Mouse (Mus musculus) A20 (cell line): Measurements from ENCODE around the gene Rgs12.

Experiments
- DNase-seq: peaks from one replicate; pipeline ENCODE4 v3.0.0-alpha.2; 2011; ENCODE audit warnings: low read depth, low spot score

Gene Rgs12

DNA sequence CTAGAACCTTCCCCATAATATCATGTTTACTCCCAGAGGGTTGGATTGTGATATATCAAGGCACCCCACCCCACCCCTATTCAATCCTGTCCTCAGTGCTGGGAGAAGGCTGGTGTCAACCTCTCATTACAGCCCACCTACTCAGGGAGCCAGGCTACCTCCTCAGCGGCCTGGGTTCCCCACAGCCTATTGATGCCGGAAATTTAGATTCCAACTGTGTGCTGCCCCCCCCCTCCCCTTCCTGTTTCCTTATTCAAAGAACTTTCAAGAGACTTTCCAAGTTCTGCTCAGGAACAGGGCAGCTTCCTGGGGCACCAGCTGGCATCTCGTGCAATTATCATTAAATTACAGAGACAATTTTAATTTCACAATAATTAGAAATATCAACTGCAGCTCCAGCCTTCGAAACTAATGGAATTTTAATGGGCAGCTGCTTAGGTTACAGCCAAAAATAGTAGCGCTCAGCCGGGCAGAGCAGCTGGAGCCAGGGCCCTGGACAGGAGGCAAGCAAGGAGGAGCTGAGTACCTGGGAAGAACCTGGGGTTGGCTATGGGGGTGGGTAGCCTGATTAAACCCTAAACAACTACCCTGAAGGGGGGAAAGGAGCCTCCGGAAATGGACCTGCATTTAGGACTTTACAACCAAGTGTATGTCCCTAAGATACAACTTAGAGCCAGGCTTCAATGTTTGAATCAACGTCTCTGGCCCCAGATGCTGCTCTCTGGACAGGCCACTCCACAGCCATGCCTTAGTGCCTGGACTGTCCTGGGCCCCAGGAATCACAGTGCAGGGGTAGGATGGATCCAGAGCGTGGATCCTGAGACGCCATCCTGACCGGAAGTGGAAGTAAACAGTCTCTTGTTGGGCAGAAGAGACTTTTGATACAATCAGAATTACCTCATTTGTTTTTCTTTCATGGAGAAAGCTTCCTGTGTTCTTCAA, 17.5 kb upstream of the Rgs12 start:
- DNase-seq = no peak

DNA sequence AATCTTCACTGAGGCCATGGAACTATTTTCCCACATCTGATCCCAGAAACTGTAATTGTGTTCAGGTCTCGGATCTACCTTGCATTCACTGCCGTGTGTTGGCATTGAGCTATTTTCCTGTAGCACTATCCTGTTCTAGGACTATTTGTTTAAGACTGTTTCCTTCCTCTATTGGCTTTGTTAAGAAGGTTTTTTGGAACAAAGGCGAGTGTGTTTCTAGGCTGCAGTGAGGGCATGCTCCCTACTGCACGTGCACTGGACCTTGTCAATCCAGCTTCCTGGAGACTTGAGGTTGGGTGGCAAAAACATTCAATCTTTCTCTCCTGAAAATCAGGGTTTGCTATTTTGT, 16.8 kb upstream of the Rgs12 start:
- DNase-seq = no peak

GRCm38 (mm10) chr5:34933461-34933860, 15.8 kb upstream of the Rgs12 start:
- DNase-seq = peak; percentile 28

- no peak for DNase-seq
Observed at GRCm38 (mm10) chr5:34941710-34942470, 7.4 kb upstream of the Rgs12 start.

GRCm38 (mm10) chr5:34943428-34943827, 5.8 kb upstream of the Rgs12 start:
- no peak for DNase-seq

DNA sequence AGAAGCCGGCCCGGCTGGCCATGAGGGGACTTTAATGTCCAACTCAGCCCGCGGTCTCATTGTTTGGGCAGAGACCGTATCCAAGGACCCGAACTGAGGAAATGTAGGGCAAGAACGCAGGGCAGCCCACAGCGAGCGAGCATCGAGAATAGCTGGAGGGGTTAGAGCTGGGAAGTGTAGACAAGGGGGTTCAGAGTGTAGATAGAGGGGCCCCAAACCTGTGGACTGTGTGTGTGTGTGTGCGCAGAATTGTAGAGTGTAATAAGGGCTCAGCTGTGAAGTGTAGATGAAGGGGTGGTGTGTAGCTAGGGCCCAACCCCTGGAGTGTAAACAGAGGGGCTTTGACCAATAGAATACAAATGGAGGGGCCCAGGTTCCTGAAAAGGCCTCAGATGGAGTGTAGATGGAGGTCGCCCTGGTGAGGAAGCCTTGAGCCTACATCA, 545 bp downstream of the Rgs12 start:
- DNase-seq = no peak

DNA sequence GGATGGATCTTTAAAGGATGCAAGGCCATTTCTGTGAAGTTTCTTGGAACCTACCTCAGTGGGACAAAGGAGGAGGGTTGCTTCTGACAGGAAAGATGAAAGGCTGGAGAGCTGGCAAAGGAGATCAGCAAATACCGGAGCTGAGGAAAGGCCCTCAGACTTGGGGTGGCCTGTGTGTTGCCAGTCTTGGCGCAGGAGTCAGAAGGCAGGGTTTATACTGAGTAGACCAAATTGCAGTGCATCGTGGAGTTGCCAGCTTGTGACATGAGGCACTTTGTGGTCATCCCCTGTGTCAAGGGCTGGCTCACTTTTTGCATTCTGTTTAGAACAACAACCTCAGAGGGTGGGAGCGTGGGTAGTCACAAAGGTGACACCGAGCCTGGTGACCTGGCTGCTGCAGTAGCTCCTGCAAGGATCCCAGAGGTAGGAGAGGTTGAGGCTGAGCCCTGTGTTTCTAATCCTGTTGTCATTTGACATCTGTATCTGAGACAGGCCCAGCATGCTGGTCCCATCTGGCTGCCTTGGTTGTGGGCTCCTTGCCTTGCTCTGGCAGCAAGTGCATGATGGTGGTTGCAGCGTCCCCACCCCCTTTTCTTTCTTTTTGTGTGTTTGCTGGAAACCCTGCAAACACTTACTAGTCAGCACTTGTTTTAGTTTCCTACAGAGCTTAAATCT, 1.4 kb downstream of the Rgs12 start:
- no peak for DNase-seq

- DNase-seq = no peak
Observed at GRCm38 (mm10) chr5:34951161-34951834, 2.1 kb downstream of the Rgs12 start.

GRCm38 (mm10) chr5:34954508-34954907, 5.3 kb downstream of the Rgs12 start:
- no peak for DNase-seq

DNA sequence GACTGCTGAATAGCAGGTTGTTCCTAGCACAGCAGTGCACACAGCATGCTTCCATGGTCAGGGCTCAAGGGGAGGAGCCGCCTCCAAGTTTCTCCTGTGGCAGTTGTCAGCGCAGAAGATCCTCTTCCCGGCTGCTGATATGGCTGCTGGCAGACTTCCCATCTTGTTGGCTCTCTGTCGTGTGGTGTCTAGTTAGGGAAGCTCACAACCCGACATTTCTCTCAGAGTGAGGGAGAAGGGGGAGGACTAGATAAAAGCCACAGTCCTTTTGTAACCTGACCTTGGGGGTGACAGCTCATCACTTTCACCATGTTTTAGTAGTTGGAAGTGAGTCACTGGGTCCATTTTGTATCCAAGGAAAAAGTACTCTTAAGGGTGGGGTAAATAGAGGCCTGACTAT, 6.4 kb downstream of the Rgs12 start:
- DNase-seq = no peak

DNA sequence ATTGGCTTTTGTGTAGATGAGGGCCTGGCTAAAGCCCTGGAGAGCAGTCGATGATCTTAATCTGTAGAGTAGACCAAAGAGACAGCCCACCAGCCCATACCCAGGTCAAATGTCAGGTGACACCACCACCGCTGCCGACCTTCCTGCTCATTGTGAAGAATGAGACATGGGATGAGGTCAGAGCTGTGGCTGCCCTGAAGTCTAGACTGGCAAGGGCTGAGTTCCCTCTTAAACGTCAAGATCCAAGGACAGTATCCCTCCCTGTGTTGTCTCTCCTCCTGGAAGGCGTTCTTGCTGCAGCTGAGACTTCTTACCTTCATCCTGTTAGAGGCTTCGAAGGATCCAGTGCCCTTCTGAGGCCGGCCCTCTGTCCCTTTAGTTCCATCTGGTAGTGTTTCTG, 6.9 kb downstream of the Rgs12 start:
- no peak for DNase-seq

DNA sequence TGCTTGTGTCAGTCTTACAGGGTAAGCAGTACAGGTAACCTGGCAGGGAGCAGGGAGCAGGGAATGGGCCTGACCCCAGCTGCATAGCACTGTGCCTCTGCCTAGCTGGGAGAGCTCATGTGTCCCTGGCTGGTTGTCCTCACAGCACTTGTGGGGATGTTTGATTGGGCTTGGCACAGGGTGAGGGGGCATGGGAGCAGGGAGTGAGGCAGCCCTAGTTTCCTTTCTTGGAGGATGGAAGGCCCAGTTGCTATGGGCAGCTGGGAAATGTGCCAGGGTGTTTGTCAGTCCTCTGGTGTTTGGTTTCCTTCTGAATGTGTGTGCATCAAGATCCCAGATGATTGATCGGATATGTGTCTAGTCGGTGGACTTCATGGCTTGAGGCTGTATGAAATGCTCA, 7.8 kb downstream of the Rgs12 start:
- DNase-seq = no peak

GRCm38 (mm10) chr5:34960021-34960420, 10.8 kb downstream of the Rgs12 start:
- no peak for DNase-seq

DNA sequence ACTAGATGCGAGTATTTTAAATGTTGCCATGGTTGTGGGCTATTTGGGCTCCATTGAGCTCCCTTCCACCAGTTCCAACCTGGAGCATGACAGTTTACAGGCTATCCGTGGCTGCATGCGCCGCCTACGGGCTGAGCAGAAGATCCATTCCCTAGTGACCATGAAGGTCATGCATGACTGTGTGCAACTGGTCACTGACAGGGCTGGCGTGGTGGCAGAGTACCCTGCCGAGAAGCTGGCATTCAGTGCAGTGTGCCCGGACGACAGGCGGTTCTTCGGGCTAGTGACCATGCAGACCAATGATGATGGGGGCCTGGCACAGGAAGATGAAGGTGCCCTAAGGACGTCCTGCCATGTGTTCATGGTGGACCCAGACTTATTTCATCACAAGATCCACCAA, 16.3 kb downstream of the Rgs12 start:
- no peak for DNase-seq

DNA sequence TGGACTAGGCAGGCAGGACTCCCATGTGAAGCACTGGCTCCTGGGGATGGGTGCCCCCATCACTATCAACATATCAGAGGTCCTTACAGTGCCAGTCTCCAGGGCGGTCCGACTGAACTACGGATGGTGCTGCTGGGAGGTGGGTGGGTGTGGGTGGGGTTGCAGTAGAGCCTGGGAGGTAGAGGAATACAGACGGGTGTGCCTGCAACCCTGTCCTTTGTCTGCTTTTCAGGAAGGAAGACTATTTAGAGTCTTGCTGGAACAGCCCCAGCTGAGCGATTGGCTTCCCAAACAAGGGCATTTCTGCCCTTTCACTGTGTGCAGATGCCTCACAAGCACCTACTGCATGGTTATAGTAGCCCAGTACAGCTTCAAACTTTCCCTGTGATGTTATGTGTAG, 19.1 kb downstream of the Rgs12 start:
- DNase-seq = no peak

DNA sequence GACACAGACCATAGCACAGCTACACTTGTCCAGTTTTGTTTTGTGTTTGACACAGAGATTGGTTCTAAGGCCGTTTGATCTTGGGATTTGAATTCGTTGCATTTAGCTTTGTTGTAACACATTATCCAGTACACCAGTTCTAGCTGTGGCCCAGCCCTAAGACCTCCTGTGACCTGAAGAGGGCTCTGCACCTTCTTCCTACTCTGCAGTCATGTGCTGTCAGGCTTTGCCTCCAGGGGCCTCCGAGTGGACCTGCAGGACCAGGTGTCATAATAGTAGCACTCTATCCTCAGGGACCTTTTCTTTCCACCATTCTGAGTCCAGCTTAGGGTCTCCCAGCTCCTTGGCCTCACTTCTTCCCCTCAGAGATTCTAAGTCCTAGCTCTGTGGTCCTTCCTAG, 23.2 kb downstream of the Rgs12 start:
- DNase-seq = peak; percentile 23

DNA sequence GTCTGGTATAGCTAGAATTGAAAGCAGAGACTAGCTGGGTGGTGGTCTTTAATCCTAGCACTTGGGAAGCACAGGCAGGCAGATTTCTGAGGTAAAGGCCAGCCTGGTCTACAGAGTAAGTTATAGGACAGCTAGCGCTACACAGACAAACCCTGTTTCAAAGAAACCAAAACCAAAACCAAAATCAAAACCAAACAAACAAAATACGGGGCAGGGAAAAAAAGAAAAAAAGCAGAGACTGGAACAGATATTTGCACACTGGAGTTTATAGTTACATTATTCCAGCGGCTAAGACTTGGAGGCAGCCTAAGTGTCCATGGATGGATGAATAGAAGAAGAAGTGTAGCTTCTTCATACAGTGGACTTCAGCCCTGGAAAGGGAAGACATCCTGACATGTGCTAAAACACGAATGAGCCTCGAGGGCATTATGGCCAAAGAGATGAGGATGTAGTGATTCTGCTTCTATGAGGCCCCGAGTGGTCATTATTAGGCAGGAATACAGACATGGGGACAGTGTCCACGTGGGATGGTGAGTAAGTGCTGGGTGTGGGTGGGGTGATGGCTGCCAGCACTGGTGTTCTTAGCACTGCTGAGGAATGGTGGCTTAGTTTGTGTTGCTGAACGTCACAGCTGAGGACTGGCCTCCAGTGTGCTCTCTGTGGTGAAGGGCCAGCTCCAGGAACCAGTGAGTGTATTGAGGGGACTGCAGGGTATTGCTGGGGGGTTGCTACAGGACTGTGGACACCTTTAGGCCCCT, 24.5 kb downstream of the Rgs12 start:
- peak; percentile 8 for DNase-seq

- DNase-seq = no peak
Observed at GRCm38 (mm10) chr5:34974773-34975443, 25.7 kb downstream of the Rgs12 start.

DNA sequence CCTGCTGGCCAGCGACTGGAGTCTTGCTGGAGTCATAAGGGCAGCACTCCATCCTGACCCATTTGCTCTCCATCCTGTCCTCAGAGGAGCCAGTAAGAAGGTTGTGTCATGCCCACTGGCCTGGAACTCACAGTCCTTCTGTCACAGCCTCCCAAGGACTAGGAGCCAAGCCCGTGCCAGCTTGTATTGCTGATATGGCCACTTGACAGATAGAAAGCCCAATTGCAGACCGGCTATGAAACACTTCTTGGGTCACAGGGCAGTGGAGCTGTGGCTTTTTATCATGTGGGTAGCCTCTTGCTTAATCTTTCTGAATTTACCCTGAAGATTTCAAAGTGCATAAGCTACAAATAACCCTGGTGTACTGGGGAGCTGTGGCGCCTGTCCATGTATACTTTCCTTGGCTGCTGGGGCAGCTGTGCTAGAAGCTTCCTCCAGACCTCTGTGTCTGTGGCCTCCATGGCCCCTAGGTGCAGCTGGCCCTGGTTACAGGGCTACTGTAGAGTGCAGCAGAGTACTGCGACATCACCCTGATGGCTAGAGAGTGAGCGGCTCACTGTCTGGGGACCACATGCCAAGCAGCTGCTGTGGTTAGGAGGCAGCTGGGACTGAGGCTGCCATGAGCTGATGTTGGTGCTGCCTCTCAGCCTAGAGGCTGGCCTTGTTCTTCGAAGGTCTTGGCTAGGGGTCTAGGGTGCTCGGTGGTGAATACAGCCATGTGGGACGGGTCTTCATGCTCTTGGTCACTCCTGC, 27.5 kb downstream of the Rgs12 start:
- DNase-seq = no peak

DNA sequence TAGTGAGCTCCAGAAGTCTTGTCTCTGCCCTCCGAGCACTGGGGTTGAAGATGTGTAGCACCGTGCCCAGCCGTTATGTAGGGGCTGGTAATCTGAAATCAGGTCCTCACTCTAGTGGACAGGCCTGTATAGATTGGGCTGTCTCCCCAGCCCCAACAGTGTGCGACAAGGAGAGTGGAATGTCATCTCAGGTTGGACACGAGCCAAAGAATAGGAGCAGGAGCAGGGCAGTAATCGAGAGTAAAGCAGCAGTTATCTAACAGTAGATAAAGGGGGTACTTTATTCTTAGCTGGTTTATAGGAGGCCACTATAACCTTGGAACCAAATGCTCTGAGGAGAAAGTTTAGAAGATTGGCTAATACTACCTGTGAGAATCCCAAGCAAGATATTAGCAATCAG, 30.9 kb downstream of the Rgs12 start:
- no peak for DNase-seq
